Mouse (Mus musculus): Measurements from ENCODE around the gene Rasl10b.
A peak's percentile ranks its signal among the peaks of the same experiment; 100 is the strongest.

Rasl10b gene

GRCm38 (mm10) chr11:83409087-83409754 is at the start of gene Rasl10b:
Rasl10b (plus strand) TSS chr11:83409137.
- DNase-seq (ENCODE audit: low spot score in 2 of 2), result peak in 1 of 2 experiments; percentile 60

GRCm38 (mm10) chr11:83364656-83365055 is 44.3 kb upstream of the Rasl10b start:
- DNase-seq (ENCODE audit: low spot score in 2 of 2), result no peak

GRCm38 (mm10) chr11:83371267-83371666 is 37.7 kb upstream of the Rasl10b start:
- DNase-seq (ENCODE audit: low spot score in 2 of 2), result peak; percentile 70 to 76

GRCm38 (mm10) chr11:83379745-83380341 is 29.1 kb upstream of the Rasl10b start:
- no peak for DNase-seq (ENCODE audit: low spot score in 2 of 2)

GRCm38 (mm10) chr11:83382876-83383531 is 25.9 kb upstream of the Rasl10b start:
- DNase-seq (ENCODE audit: low spot score in 2 of 2), result no peak

GRCm38 (mm10) chr11:83383532-83383887 is 25.4 kb upstream of the Rasl10b start:
- no peak for DNase-seq (ENCODE audit: low spot score in 2 of 2)

GRCm38 (mm10) chr11:83393062-83393461 is 15.9 kb upstream of the Rasl10b start:
- no peak for DNase-seq (ENCODE audit: low spot score in 2 of 2)

- DNase-seq (ENCODE audit: low spot score in 2 of 2), result peak; percentile 46 to 62
These were observed 14.0 kb upstream of the Rasl10b start for GRCm38 (mm10) chr11:83394802-83395439.

GRCm38 (mm10) chr11:83397626-83398025 is 11.3 kb upstream of the Rasl10b start:
- DNase-seq (ENCODE audit: low spot score in 2 of 2), result no peak

GRCm38 (mm10) chr11:83398724-83399123 is 10.2 kb upstream of the Rasl10b start:
- DNase-seq (ENCODE audit: low spot score in 2 of 2), result no peak

- no peak for DNase-seq (ENCODE audit: low spot score in 2 of 2)
These were observed 5.2 kb upstream of the Rasl10b start for GRCm38 (mm10) chr11:83403787-83404186.

GRCm38 (mm10) chr11:83406391-83406790 is 2.5 kb upstream of the Rasl10b start:
- DNase-seq (ENCODE audit: low spot score in 2 of 2), result no peak

GRCm38 (mm10) chr11:83408242-83408641 is 695 bp upstream of the Rasl10b start:
- no peak for DNase-seq (ENCODE audit: low spot score in 2 of 2)

- no peak for DNase-seq (ENCODE audit: low spot score in 2 of 2)
These were observed 905 bp downstream of the Rasl10b start for GRCm38 (mm10) chr11:83409792-83410291.

GRCm38 (mm10) chr11:83410510-83410909 is 1.6 kb downstream of the Rasl10b start:
- no peak for DNase-seq (ENCODE audit: low spot score in 2 of 2)

GRCm38 (mm10) chr11:83417080-83417479 is 8.1 kb downstream of the Rasl10b start:
- DNase-seq (ENCODE audit: low spot score in 2 of 2), result no peak

- no peak for DNase-seq (ENCODE audit: low spot score in 2 of 2)
These were observed 8.8 kb downstream of the Rasl10b start for GRCm38 (mm10) chr11:83417708-83418107.

- DNase-seq (ENCODE audit: low spot score in 2 of 2), result peak; percentile 79 to 82
These were observed 9.6 kb downstream of the Rasl10b start for GRCm38 (mm10) chr11:83418566-83418965.

- peak in 1 of 2 experiments; percentile 61 for DNase-seq (ENCODE audit: low spot score in 2 of 2)
These were observed 11.4 kb downstream of the Rasl10b start for GRCm38 (mm10) chr11:83420338-83420737.

GRCm38 (mm10) chr11:83421305-83421704 is 12.4 kb downstream of the Rasl10b start:
- peak in 1 of 2 experiments; percentile 61 for DNase-seq (ENCODE audit: low spot score in 2 of 2)

GRCm38 (mm10) chr11:83424681-83425080 is 15.7 kb downstream of the Rasl10b start:
- DNase-seq (ENCODE audit: low spot score in 2 of 2), result peak; percentile 83

GRCm38 (mm10) chr11:83426964-83427363 is 18.0 kb downstream of the Rasl10b start:
- DNase-seq (ENCODE audit: low spot score in 2 of 2), result no peak
